Mouse (Mus musculus): ENCODE data around the gene Olfr1423.
"Not testable (repeated sequence)": the region's sequence is repeated elsewhere in the genome, so short reads cannot be mapped to it uniquely, and the experiment has no call there.

DNA sequence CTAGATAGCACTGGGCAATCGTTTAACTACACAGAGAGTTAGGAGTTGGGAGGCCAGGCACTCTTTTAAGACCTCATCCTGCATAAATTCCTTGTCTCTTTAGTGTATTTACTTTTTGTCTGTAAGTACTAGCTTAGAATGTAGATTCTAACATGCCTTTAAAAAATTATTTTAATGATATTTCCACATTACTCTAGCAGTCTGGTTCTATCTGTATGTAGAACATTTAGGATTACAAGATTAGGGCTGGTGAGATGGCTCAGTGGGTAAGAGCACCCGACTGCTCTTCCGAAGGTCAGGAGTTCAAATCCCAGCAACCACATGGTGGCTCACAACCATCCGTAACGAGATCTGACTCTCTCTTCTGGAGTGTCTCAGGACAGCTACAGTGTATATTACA lies 56.5 kb downstream of the Olfr1423 start:
- TF ChIP-seq CTCF (IDR thresholded peaks at IDR 0.05; ENCODE audit: low read depth, low read length); POLR2A (IDR thresholded peaks at IDR 0.05; ENCODE audit: borderline replicate concordance, low read depth, low read length): not testable (repeated sequence)

All from bone marrow macrophage, adult 2 months (primary cell).